Mouse (Mus musculus): Measurements from ENCODE around the gene Mpp1. TPM values are rescaled to one million over a fixed set of nuclear protein-coding genes. Genes with fewer than 3 reads are reported as not detected.

Gene Mpp1
- 160 TPM for polyA plus RNA-seq (2014; fragmentation: Illumina TruSeq; extraction: RNeasy Lipid Tissue Mini Kit (QIAGEN cat#74804); ENCODE audit: low read depth, low replicate concordance)

DNA sequence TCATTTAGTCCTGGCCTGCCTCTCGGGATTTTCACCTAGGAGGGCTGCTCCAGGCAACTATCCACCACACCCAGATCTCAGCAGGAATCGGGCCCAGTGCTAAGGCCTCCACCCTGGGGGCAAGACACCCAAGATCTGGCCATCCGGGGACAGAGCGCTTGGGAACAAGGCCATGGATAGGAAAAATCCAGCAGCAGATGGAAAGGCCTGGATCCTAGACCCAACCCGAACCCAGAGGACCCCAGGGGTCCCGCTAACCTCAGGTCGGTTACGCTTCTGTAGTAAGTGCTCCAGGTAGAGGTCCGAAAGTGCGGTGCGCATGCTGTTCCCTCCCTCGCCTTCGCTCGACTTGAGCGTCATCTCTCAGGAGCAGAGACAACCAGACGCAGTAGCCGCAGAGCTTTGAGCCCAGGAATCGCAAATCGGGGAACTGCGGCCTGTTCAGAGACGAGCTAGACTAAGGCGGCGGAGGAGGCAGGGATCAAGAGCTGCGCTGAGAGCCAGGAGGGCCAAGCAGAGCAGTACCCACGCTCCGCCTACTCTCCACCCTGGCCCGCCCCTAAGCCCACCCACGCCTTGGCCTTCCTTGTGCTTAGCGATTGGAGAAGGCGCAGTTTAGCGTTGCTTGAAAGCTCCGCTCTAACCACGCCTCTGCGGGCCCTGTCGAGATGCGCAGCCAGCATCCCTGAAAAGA is at the start of gene Mpp1:
TSS of gene Mpp1 (minus strand) at position 550 of the 694 bp plus-strand sequence.

DNA sequence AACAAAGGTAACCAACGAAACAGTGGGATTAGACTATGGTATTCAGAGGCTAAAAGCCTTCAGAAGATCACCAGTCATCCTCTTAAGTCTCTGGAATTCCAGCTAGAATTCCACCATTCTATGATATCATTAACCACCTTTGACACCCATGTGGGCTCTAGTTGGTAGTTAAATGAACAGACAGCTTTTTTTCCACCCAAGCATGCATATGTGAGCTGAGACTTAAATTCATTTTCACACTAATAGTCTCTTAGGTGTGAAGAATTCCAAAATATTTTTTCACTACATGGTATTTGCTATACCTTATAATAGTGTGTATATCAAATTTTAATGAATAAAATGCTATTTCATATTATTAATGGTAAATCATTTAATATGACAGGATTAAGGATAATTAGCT is 32.9 kb upstream of the Mpp1 start, which contains the start of gene Smim9:
TSS of gene Smim9 (minus strand) at position 101 of the 400 bp plus-strand sequence.

DNA sequence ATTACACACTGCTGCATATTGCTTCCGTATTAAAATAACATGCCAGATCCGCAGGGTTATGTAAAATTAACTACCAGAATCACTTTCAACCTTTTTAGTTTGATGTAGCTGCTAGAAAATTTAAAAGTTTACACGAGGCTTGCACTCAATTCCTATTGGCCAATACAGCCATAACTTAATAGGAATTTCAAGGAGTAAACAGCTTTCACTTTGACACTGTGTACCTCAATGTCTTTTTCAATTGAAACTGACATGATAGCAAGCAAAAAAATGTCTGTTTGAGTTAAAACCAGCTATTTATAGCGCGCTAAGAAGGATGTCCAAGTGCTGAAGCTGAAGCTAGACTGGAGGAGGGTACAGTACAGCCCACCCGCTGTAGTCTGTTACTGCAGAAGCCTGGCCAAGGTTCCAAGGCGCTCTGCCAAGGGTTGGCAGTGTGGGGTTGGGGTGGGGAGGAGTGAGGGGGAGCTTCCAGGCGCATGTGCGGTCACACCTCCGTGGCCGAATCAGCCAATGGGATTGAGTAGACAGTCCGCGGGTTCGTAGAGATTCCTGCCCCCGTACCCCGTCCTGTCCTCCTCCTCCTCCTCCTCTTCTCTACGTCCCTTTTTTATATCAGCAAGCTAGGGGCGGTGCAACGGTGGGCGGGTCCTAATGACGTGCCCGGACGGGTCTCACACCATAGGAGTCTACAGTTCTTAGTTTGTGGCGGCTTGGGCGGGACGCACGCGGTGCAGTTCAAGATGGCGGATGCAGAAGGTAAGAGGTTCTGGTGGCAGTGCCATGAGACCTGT is 35.2 kb downstream of the Mpp1 start, which contains the start of gene Dkc1:
TSS of gene Dkc1 (plus strand) at position 486 of the 794 bp plus-strand sequence.

DNA sequence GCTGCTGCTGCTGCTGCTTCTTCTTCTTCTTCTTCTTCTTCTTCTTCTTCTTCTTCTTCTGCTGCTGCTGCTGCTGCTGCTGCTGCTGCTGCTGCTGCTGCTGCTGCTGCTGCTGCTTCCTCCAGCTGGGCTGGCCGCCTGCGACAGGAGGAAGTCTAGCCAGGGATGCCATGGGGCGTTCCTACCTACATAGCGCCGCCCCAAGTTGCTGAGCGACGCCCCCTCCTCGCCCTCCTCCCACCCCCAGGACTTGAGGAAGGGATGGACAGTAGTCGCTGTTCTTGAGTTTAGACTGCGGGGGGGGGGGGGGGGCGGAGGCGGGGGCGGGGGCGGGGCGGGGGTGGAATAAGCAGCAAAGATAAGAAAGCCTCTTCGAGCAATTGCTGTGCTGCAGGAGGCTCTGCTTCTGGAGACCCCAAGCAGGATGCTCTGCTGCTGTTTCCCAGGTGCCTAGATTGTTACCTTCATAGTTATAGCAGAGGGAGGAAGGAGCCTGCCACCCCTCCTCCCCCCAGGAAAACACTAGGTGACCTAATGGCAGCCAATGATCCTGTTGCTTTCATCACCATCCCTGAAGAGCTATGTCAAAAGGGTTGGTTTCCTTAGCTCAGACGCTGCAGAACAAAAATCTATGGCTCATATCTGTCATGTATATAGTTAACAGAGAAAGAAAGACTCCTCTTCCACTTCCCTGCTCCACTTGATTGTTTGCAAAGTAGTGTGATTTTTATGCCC is 45.9 kb downstream of the Mpp1 start, which contains the start of gene Gab3:
TSS of gene Gab3 (minus strand) at position 685 of the 735 bp plus-strand sequence.

Other genes starting within 250 kb of the Mpp1 start
- gene Gab3, start 45.6 kb downstream of the Mpp1 start, polyA plus RNA-seq (2014; fragmentation: Illumina TruSeq; extraction: RNeasy Lipid Tissue Mini Kit (QIAGEN cat#74804); ENCODE audit: low read depth, low replicate concordance), result 0.93 TPM
- gene Dkc1, start 35.2 kb downstream of the Mpp1 start, polyA plus RNA-seq (2014; fragmentation: Illumina TruSeq; extraction: RNeasy Lipid Tissue Mini Kit (QIAGEN cat#74804); ENCODE audit: low read depth, low replicate concordance), result 43.3 TPM
- not detected for gene Smim9, start 32.8 kb upstream of the Mpp1 start, polyA plus RNA-seq (2014; fragmentation: Illumina TruSeq; extraction: RNeasy Lipid Tissue Mini Kit (QIAGEN cat#74804); ENCODE audit: low read depth, low replicate concordance)